Mouse (Mus musculus): ENCODE data around the gene Eif2ak3.
A peak's percentile ranks its signal among the peaks of the same experiment; 100 is the strongest.

GRCm38 (mm10) chr6:70811557-70812525, 32.5 kb upstream of the Eif2ak3 start:
- TF ChIP-seq POLR2A (IDR thresholded peaks at IDR 0.05; ENCODE audit: borderline replicate concordance, extremely low read depth, insufficient read depth, insufficient read length, poor library complexity, severe bottlenecking) = no peak
- TF ChIP-seq CTCF (IDR thresholded peaks at IDR 0.05; ENCODE audit: borderline replicate concordance, extremely low read depth, insufficient read depth, insufficient read length) = peak; percentile 92

Measured in brain, embryonic 14.5 days (tissue).